Mouse (Mus musculus): Measurements from ENCODE around the gene Suox.
"Not testable (repeated sequence)": the region's sequence is repeated elsewhere in the genome, so short reads cannot be mapped to it uniquely, and the experiment has no call there.

Gene Suox

GRCm38 (mm10) chr10:128663441-128664220, 10.2 kb downstream of the Suox start:
- DNase-seq = no peak

- no peak for DNase-seq
Observed at GRCm38 (mm10) chr10:128662465-128662864, 11.4 kb downstream of the Suox start.

GRCm38 (mm10) chr10:128659490-128659889, 14.4 kb downstream of the Suox start:
- no peak for DNase-seq

- no peak for DNase-seq
Observed at GRCm38 (mm10) chr10:128657844-128658243, 16.0 kb downstream of the Suox start.

- DNase-seq = no peak
Observed at GRCm38 (mm10) chr10:128656731-128657130, 17.1 kb downstream of the Suox start.

- DNase-seq = no peak
Observed at GRCm38 (mm10) chr10:128655254-128655653, 18.6 kb downstream of the Suox start.

GRCm38 (mm10) chr10:128653866-128654265, 20.0 kb downstream of the Suox start:
- DNase-seq = no peak

- no peak for DNase-seq
Observed at GRCm38 (mm10) chr10:128646139-128647089, 27.5 kb downstream of the Suox start.

- peak; percentile 33 for DNase-seq
Observed at GRCm38 (mm10) chr10:128645111-128646011, 28.5 kb downstream of the Suox start, which contains the start of gene Ikzf4. TSS of gene Ikzf4 (minus strand) at chr10:128645991.

- no peak for DNase-seq
Observed at GRCm38 (mm10) chr10:128642749-128643148, 31.1 kb downstream of the Suox start.

- no peak for DNase-seq
Observed at GRCm38 (mm10) chr10:128641871-128642270, 32.0 kb downstream of the Suox start.

GRCm38 (mm10) chr10:128640891-128641290, 33.0 kb downstream of the Suox start:
- no peak for DNase-seq

GRCm38 (mm10) chr10:128639999-128640398, 33.9 kb downstream of the Suox start:
- DNase-seq = no peak

GRCm38 (mm10) chr10:128637011-128637410, 36.9 kb downstream of the Suox start:
- no peak for DNase-seq

GRCm38 (mm10) chr10:128636561-128636960, 37.3 kb downstream of the Suox start:
- no peak for DNase-seq

GRCm38 (mm10) chr10:128635697-128636096, 38.2 kb downstream of the Suox start:
- no peak for DNase-seq

- DNase-seq = no peak
Observed at GRCm38 (mm10) chr10:128631571-128631970, 42.3 kb downstream of the Suox start.

GRCm38 (mm10) chr10:128630306-128630705, 43.6 kb downstream of the Suox start:
- not testable (repeated sequence) for DNase-seq

- no peak for DNase-seq
Observed at GRCm38 (mm10) chr10:128629746-128630145, 44.1 kb downstream of the Suox start.

GRCm38 (mm10) chr10:128627398-128628317, 46.2 kb downstream of the Suox start:
- no peak for DNase-seq

All from layer of hippocampus, adult 9-11 months (tissue).